Mouse (Mus musculus): ENCODE data around the gene Slc22a13. TPM values are rescaled to one million over a fixed set of nuclear protein-coding genes. Genes with fewer than 3 reads are reported as not detected.
"Not testable (repeated sequence)": the region's sequence is repeated elsewhere in the genome, so short reads cannot be mapped to it uniquely, and the experiment has no call there.

Slc22a13 gene
- total RNA-seq (2021) = not detected

GRCm38 (mm10) chr9:119208998-119209397 is at the start of gene Slc22a13:
Slc22a13 (minus strand) TSS chr9:119209098.
- DNase-seq (ENCODE audit: extremely low spot score in 1 of 2, low spot score in 1 of 2) = no peak

- no peak for DNase-seq (ENCODE audit: extremely low spot score in 1 of 2, low spot score in 1 of 2)
Observed at GRCm38 (mm10) chr9:119258128-119258527, 49.2 kb upstream of the Slc22a13 start.

GRCm38 (mm10) chr9:119256161-119256560 is 47.3 kb upstream of the Slc22a13 start:
- no peak for DNase-seq (ENCODE audit: extremely low spot score in 1 of 2, low spot score in 1 of 2)

DNA sequence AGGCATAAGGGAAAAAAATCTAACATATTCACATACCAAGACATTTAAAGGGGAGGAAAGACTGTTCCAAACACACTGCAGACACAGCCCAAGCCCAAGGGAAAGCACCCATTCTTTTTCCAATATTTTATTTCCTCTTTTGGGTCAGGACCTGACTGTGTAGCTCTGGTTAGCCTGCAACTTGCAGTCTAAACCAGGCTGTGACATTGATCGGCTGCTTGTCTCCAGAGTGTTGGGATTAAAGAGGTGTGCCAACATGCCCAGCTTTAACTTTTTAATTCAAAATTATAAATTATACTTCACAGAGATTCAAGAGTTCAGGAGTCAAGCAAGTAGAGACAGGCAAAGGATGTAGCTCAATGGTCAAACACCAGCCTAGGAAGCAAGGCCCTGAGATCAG is 46.2 kb upstream of the Slc22a13 start:
- DNase-seq (ENCODE audit: extremely low spot score in 1 of 2, low spot score in 1 of 2) = no peak

- DNase-seq (ENCODE audit: extremely low spot score in 1 of 2, low spot score in 1 of 2) = no peak
Observed at GRCm38 (mm10) chr9:119254187-119254586, 45.3 kb upstream of the Slc22a13 start.

- DNase-seq (ENCODE audit: extremely low spot score in 1 of 2, low spot score in 1 of 2) = no peak
Observed at GRCm38 (mm10) chr9:119247996-119248395, 39.1 kb upstream of the Slc22a13 start.

DNA sequence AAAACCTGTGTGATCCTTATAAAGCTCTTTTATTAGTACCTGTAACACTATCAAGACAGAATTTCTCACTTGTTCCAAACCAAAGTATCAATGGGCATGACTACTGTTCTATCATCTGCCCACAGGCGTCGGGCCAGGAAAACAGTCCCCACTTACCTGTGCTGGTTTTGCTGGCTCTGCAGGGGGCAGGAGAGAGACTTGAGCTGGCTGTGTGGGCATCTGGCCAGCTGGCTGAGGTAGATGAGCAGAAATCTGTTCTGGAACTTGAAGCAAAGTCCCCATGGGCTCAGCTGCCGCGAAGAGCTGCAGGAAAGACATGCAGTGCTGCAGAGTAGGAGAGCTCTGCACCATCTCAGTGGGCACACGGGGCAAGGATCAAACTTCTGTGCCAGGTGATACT is 37.9 kb upstream of the Slc22a13 start:
- DNase-seq (ENCODE audit: extremely low spot score in 1 of 2, low spot score in 1 of 2) = no peak

DNA sequence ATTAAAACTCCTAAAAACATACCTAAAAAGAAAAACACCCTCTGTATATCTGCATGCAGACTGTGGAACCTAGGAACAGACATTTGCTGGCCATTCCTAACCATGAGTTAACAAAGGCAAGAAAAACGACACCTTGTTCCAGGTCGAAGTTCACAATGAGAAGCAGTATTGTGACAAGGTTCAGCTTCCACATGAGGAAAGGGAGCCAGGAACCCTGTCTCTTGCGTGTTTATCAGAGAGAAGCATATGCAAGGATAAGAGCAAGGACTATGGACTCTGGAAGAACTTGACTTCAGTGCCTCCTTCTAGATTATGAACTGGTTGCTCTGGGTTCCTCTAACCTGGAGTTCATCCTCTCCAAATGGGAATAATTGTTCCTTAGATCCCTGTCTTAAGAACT is 35.1 kb upstream of the Slc22a13 start:
- no peak for DNase-seq (ENCODE audit: extremely low spot score in 1 of 2, low spot score in 1 of 2)

DNA sequence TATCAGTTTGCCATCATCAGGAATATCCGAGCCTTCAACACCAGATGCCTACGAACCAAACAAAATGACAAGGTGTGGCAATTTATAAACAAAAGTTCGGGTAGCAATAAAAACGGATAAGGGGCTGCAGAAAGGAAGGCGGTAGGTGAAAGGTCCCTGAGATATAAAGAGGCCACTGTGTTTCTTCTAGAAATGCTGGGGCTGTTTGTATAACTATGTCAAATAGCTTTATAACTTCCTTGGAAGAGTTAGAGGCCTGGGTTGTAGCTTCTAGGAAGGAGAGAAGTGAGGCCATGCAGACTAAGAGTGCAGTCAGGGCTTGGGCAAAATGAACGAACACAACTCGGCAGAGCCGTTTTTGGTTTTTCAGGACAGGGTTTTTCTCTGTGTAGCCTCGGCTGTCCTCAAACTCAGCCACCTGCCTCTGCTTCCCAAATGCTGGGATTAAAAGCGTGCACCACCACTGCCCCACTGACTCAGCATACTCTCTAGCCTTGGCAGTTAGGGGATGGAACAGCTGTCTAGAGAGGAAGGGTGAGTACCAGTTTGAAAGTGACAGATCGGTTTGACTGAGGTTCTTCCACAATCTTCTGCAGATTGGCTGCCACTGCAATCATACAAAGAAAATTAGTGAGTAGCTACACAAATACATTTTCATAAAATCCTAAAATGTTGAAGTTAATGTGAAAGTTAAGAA is 32.4 kb upstream of the Slc22a13 start:
- no peak for DNase-seq (ENCODE audit: extremely low spot score in 1 of 2, low spot score in 1 of 2)

DNA sequence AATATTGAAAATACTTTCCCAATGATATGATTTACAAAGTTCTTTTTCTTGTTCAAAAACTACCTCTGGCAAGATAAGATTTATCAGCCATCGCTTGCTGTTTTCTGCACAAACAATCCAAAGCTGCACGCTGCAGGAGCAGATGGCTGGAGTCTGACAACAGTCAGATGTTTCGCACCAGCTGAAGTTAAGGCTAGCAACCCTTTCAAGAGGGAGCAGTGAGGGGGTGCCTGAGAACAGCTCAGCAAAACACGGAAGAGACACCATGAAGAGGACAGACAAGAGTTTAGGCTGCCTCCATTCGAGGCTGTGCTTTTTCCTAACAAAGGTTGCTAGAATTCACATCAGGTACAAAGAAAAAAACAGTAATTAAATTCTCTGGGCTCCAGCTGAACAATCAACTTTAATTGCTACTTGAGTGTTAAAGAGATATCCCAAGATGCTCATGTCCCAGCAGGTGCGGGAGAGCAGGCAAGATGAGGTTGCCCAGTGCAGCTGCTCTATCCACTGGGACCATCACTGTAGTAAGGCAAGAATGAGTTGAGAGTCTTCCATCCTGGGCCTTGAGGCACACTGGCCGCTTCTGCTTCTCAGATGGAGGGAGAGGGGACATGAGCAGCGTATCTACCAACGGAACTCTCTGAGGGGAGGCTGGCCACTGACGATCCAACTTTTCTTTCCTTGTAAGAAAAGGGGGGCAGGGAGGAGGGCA is 31.5 kb upstream of the Slc22a13 start:
- no peak for DNase-seq (ENCODE audit: extremely low spot score in 1 of 2, low spot score in 1 of 2)

DNA sequence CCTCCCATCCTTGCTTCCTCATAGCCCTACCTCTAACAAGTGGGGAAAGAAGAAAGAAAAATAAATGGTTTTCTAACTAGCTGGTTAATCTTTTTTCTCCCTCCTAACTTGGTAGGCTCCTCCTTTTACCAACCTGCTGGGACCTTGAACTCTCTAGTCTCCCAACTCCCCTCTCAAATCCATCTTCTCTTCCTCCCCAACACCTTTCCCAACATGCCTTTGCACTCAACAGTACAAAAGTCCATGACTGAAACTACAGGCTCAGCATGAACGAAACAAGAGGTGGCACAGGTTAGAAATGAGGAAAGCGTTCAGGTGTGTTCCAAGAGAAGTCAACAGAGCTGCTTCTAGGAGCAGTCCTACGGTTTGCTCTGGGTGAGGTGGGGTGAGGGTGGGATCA is 30.4 kb upstream of the Slc22a13 start:
- no peak for DNase-seq (ENCODE audit: extremely low spot score in 1 of 2, low spot score in 1 of 2)

DNA sequence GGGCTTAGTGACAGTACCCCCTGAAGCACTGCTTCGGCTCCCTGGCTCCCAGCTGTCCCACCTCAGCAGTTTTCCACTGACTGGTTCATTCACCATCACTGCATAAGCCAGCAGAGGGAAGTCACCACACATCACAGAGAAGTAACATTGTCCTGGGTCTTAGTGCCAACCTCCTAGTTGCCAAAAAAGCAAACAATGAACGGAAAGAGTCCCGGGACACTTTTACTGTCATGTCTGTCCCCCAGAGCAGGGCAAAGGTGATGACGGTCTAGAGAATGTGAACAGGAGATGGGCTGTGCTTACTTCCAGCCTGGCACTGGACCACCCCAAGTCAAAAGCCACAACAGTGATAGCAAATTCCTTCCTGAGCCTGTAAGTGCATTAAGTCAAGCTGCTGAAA is 29.9 kb upstream of the Slc22a13 start:
- DNase-seq (ENCODE audit: extremely low spot score in 1 of 2, low spot score in 1 of 2) = no peak

DNA sequence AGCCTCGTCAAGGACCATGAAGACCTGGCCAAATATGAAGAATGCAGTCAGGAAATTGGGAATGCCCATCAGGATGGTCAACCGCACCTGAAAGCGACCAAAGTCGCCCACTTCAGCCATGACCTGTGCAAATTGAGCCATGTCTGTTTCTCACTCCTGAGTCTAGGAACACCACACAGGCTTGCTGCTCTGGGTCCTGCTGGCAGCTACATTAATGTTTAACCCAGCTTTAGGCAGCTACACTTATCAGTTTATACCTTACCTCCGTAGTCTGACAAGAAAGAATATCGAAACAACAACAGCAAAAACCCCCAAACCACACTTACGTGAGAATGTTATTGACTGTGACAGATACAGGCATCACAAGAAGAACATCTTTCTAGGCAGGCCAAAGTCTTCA is 22.7 kb upstream of the Slc22a13 start:
- no peak for DNase-seq (ENCODE audit: extremely low spot score in 1 of 2, low spot score in 1 of 2)

DNA sequence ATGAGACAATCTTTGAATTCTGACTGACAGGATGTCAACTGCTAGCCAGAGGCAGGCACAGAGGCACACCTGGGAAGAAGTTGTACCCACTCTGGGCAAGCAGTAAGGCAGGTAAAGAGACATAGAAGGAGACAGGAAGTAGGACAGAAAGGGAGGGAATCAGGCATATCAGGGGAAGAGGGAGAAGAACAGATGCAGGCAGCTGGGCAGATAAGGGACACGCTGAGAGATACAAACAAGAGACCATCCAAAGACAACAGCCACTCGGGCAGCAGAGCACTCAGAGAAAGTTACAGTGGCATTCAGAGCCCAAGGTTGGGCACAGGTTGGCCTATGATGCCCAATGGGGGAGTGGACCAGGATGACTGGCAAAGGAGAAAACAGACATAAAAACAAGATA is 21.9 kb upstream of the Slc22a13 start:
- no peak for DNase-seq (ENCODE audit: extremely low spot score in 1 of 2, low spot score in 1 of 2)

- no peak for DNase-seq (ENCODE audit: extremely low spot score in 1 of 2, low spot score in 1 of 2)
Observed at GRCm38 (mm10) chr9:119220249-119220648, 11.4 kb upstream of the Slc22a13 start.

DNA sequence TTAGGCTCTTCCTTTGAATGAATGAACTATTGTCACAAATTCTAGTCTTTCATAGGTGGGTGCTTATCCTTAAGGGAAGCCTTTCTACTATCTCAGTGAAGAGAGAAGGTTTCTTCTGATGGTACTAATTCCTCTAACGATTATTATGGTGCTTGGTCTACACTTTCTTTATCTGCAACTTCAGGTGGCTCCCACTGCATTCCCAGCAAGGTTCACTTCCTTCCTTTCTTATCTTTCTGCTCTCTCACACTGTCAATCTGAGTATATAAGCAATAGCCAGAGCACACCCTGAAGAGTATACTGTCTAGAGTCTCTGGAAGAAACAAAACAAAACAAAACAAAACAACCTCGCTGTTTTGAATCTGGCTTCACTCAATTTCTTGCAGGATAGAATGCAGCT is 10.8 kb upstream of the Slc22a13 start:
- DNase-seq (ENCODE audit: extremely low spot score in 1 of 2, low spot score in 1 of 2) = no peak

- DNase-seq (ENCODE audit: extremely low spot score in 1 of 2, low spot score in 1 of 2) = not testable (repeated sequence)
Observed at GRCm38 (mm10) chr9:119215341-119215740, 6.4 kb upstream of the Slc22a13 start.

GRCm38 (mm10) chr9:119214601-119215000 is 5.7 kb upstream of the Slc22a13 start:
- DNase-seq (ENCODE audit: extremely low spot score in 1 of 2, low spot score in 1 of 2) = no peak

DNA sequence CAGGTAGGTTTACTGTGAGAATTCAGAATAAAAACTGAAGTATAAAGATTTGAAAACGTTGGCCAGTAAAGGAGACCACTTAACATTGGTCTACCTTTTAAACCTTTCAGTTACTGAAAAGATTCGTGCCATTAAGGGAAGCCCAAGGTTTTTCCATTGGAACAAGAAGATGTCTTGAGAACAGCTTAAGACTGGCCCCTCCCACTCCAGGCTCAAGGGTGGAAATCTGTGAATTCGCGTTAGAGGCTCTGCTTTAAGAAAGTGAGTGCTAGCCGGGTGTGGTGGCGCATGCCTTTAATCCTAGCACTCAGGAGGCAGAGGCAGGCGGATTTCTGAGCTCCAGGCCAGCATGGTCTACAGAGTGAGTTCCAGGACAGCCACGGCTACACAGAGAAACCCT is 4.1 kb upstream of the Slc22a13 start:
- DNase-seq (ENCODE audit: extremely low spot score in 1 of 2, low spot score in 1 of 2) = no peak

- no peak for DNase-seq (ENCODE audit: extremely low spot score in 1 of 2, low spot score in 1 of 2)
Observed at GRCm38 (mm10) chr9:119207113-119207512, 1.8 kb downstream of the Slc22a13 start.

- no peak for DNase-seq (ENCODE audit: extremely low spot score in 1 of 2, low spot score in 1 of 2)
Observed at GRCm38 (mm10) chr9:119206666-119207065, 2.2 kb downstream of the Slc22a13 start.

DNA sequence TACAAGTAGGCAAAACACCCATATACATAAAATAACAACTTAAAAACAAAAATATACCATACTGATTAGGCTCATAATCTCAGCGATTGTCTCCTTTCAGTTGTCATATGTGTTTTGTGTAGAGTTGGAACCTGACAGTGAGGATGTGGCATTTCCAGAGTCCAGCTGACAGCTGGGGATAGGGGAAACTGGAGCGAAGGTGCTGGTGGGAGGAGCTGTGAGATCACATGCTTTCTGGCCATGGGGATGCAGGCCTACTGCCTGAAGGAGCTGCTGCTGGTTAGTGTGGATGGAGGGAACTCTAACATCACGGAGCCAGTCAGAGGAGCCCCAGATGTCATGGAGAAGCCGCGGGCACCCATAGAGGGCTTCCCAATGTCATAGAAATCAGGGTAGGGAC is 3.1 kb downstream of the Slc22a13 start:
- no peak for DNase-seq (ENCODE audit: extremely low spot score in 1 of 2, low spot score in 1 of 2)
